Mouse (Mus musculus) small intestine, adult 2 months (tissue): Measurements from ENCODE around the gene Scimp.

ENCODE experiments used
- CTCF ChIP-seq: fragments of 200-500 bp; IDR thresholded peaks from 2 replicates; pipeline ENCODE4 v1.5.1; 2012; ENCODE audit warnings: low read depth, mild to moderate bottlenecking, control low read depth, inconsistent platforms, low read length, moderate library complexity, mixed read lengths; ENCODE audit not compliant: insufficient replicate concordance, insufficient read length; ENCODE audit errors: extremely low read depth
- POLR2A ChIP-seq: fragments of 200-500 bp; IDR thresholded peaks from 2 replicates; pipeline ENCODE4 v1.6.1; 2012; ENCODE audit warnings: low read depth, mild to moderate bottlenecking, control low read depth, inconsistent platforms, low read length, moderate library complexity

GRCm38 (mm10) chr11:70837031-70837430 is 24.6 kb upstream of the Scimp start:
- TF ChIP-seq CTCF (no peak), POLR2A (no peak)
